Mouse (Mus musculus): ENCODE data around the gene Terf2. TPM values are rescaled to one million over a fixed set of nuclear protein-coding genes. Genes with fewer than 3 reads are reported as not detected.

The Terf2 gene
- polyA plus RNA-seq, 1 experiment from 2014 or later, result 28.8 TPM

- Histone ChIP-seq H3K4me3 (no peak overlapping the region), H3K27me3 (no peaks in the 10 kb centered on the region), H3K36me3 (peaks cover 92% of the 10 kb centered on the region), H3K9me3 (no peaks in the 10 kb centered on the region), H3K4me2 (no peak overlapping the region), H3K27ac (no peak overlapping the region), H3K4me1 (replicated peaks) (no peaks in the 10 kb centered on the region), H3K9ac (no peak overlapping the region)
- WGBS, result 88% methylated on average over 1 of the region's 1 CpGs
- ATAC-seq (ENCODE audit: low FRiP score), result no peak
Measured at GRCm38 (mm10) chr8:107074128-107074527, 22.2 kb downstream of the Terf2 start.

GRCm38 (mm10) chr8:107073706-107074105 is 22.6 kb downstream of the Terf2 start:
- H3K9me3 ChIP-seq, result no peaks in the 10 kb centered on the region
- peaks cover 92% of the 10 kb centered on the region for H3K36me3 ChIP-seq
- H3K27ac ChIP-seq, result no peak overlapping the region
- no peak for ATAC-seq (ENCODE audit: low FRiP score)
- no peak overlapping the region for H3K4me2 ChIP-seq
- H3K4me1 ChIP-seq (replicated peaks), result no peaks in the 10 kb centered on the region
- 89% methylated on average over 4 of the region's 4 CpGs for WGBS
- H3K9ac ChIP-seq, result no peak overlapping the region
- no peaks in the 10 kb centered on the region for H3K27me3 ChIP-seq
- no peak overlapping the region for H3K4me3 ChIP-seq

DNA sequence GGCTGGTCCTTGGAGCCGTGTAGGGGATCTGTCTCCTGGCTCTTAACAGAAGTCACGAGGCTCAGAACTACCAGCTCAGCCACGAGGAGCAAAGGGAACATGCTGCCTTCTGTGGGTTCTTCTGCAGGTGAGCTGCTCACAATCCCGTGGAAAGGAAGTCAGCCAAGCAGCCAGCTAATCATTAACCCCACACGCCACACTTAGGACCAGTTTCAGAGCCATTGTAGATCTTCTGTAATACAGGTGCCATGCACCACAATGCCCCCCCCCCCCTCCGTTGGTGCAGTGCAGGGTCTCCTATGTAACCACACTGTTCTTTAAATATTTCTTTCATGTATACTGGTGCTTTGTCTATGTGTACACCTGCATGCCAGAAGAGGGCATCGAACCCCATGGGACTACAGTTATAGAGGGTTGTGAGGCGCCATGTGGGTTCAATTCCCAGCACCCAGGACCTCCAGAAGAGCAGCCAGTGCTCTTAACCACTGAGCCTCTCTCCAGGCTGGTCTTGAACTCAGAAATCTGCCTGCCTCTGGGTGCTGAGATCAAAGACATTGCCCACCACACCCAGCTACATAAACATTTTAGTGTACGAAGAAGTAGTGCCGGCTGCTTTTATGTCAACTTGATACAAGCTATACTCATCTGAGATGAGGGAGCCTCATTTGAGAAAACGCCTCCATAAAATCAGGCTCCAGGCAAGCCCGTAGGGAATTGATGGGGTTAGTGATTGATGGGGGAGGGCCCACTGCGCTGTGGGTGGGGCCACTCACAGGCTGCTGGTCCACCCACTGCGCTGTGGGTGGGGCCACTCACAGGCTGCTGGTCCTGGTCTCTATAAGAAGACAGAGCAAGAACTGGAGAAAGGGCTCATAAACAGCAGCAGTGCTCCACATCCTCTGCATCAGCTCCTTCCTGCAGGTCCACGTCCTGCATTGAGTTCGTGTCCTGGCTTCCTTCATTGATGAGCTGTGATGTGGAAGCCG is 30.5 kb downstream of the Terf2 start, which contains the start of gene Tmed6:
Gene Tmed6 (minus strand): TSS at position 134 of the 986 bp plus-strand sequence.
- ATAC-seq (ENCODE audit: low FRiP score), result no peak
- Histone ChIP-seq H3K27ac (no peak within 1 kb of the TSS), H3K27me3 (no peaks in the 10 kb centered on the region), H3K4me1 (replicated peaks) (no peaks in the 10 kb centered on the region), H3K36me3 (peaks cover 27% of the 10 kb centered on the region), H3K9me3 (no peaks in the 10 kb centered on the region), H3K9ac (no peak within 1 kb of the TSS), H3K4me3 (no peak within 1 kb of the TSS), H3K4me2 (no peak within 1 kb of the TSS)
- 65% methylated on average over 17 of the region's 17 CpGs for WGBS

DNA sequence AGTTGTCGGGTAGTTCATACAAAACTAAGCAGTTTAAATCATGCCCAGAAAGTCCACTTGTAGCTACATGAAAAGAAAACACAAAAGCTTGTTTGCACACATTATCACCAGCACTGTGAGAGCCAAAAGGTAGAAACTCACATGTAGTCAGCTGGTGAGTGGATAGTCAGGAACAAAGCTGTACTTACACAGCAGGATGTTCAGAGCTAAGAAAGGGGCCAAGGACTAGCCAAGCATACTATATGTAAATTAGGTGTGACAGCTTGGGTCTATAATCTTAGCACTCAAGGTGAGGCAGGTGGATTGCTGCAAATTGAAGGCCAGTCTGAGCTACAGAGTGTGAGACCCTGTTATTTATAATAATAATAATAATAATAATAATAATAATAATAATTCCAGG is 33.7 kb downstream of the Terf2 start:
- no peak overlapping the region for H3K27ac ChIP-seq
- H3K4me2 ChIP-seq, result no peak overlapping the region
- no peaks in the 10 kb centered on the region for H3K9me3 ChIP-seq
- H3K9ac ChIP-seq, result no peak overlapping the region
- H3K4me3 ChIP-seq, result no peak overlapping the region
- 93% methylated on average over 1 of the region's 1 CpGs for WGBS
- no peaks in the 10 kb centered on the region for H3K27me3 ChIP-seq
- ATAC-seq (ENCODE audit: low FRiP score), result no peak
- H3K4me1 ChIP-seq (replicated peaks), result peaks cover 4% of the 10 kb centered on the region
- peaks cover 14% of the 10 kb centered on the region for H3K36me3 ChIP-seq

GRCm38 (mm10) chr8:107056973-107057369 is 39.4 kb downstream of the Terf2 start:
- ATAC-seq (ENCODE audit: low FRiP score), result peak; percentile 77
- WGBS, result 1% methylated on average over 33 of the region's 33 CpGs

GRCm38 (mm10) chr8:107056076-107056972 is 40.0 kb downstream of the Terf2 start, which contains the start of the genes Cog8 and Nip7:
Gene Cog8, minus strand, starts transcription at chr8:107056689.
Gene Nip7, plus strand, starts transcription at chr8:107056877.
- Histone ChIP-seq H3K36me3 (peaks cover 47% of the 10 kb centered on the region), H3K27me3 (no peaks in the 10 kb centered on the region), H3K27ac (peak within 1 kb of the TSS; percentile 91), H3K9ac (peak within 1 kb of the TSS; percentile 90), H3K4me2 (peak within 1 kb of the TSS; percentile 99), H3K4me3 (peak within 1 kb of the TSS; percentile 83), H3K9me3 (no peaks in the 10 kb centered on the region), H3K4me1 (replicated peaks) (peaks cover 24% of the 10 kb centered on the region)
- under 1% methylated on average over 88 of the region's 88 CpGs for WGBS
- peak; percentile 94 for ATAC-seq (ENCODE audit: low FRiP score)

More at GRCm38 (mm10) chr8:107056973-107057369, 39.4 kb downstream of the Terf2 start:
- Histone ChIP-seq H3K4me2 (peak overlapping the region; percentile 99), H3K9me3 (no peaks in the 10 kb centered on the region), H3K9ac (peak overlapping the region; percentile 88), H3K36me3 (peaks cover 41% of the 10 kb centered on the region), H3K4me3 (peak overlapping the region; percentile 83), H3K27me3 (no peaks in the 10 kb centered on the region), H3K4me1 (replicated peaks) (peaks cover 24% of the 10 kb centered on the region), H3K27ac (peak overlapping the region; percentile 72; the same call in 1 of the 2 replicates)

- no peak overlapping the region for H3K9ac ChIP-seq
- H3K4me3 ChIP-seq, result no peak overlapping the region
- no peak for ATAC-seq (ENCODE audit: low FRiP score)
- H3K27ac ChIP-seq, result no peak overlapping the region
- no peak overlapping the region for H3K4me2 ChIP-seq
- WGBS, result 98% methylated on average over 8 of the region's 8 CpGs
- H3K4me1 ChIP-seq (replicated peaks), result peaks cover 39% of the 10 kb centered on the region
- peaks cover 56% of the 10 kb centered on the region for H3K36me3 ChIP-seq
- no peaks in the 10 kb centered on the region for H3K27me3 ChIP-seq
- no peaks in the 10 kb centered on the region for H3K9me3 ChIP-seq
Measured at GRCm38 (mm10) chr8:107052046-107052445, 44.3 kb downstream of the Terf2 start.

GRCm38 (mm10) chr8:107049480-107049879 is 46.9 kb downstream of the Terf2 start:
- Histone ChIP-seq H3K4me2 (peak overlapping the region; percentile 79), H3K4me1 (replicated peaks) (peaks cover 30% of the 10 kb centered on the region), H3K9me3 (no peaks in the 10 kb centered on the region), H3K27me3 (no peaks in the 10 kb centered on the region), H3K27ac (no peak overlapping the region), H3K9ac (no peak overlapping the region), H3K36me3 (peaks cover 80% of the 10 kb centered on the region), H3K4me3 (peak overlapping the region; percentile 84; the same call in 1 of the 2 replicates)
- no peak for ATAC-seq (ENCODE audit: low FRiP score)
- 95% methylated on average over 4 of the region's 4 CpGs for WGBS

DNA sequence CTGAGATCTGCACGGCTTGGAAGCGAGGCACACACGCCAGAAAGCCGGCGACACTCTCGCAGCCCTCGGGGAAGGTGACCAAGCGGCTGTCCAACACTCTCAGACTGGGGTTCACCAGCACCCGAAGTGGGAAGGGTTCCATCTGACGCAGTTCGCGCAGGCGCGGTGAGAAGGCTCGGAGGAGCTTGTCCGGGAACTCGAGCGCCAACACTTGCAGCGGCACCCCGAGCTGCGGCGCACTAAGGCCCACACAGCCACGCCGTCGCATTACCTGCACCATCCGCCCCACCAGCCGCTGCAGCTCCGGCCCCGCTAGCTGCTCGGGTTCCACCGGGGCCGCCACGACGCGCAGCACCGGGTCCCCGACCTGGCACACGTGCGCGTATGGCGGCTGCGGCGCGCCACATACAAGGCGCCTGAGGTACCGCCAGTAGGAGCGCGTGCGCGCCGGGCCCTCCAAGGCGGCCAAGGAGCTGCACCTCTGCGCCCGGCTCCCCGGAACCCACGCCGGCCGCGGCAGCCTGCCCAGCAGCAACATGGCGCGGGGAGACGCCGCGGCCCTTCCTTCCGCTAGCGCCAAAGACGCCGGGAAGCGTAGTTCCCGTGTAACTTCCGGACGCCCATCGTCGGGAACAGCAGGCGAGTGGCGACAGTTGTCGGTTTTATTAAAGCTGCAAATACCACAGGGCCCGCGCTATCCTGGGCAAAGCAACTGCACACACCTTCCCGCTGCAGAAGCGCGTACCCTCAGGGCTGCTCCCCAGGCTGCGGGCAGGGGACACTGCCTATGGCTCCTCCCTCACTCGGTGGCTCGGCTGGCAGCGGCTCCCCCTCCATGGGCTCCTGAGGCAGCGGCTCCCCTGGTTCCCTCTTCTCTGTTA is 48.0 kb downstream of the Terf2 start, which contains the start of gene Pdf:
Gene Pdf (minus strand): TSS at position 554 of the 881 bp plus-strand sequence.
- H3K9me3 ChIP-seq, result no peaks in the 10 kb centered on the region
- peak within 1 kb of the TSS; percentile 87 for H3K9ac ChIP-seq
- H3K27ac ChIP-seq, result peak within 1 kb of the TSS; percentile 92
- no peaks in the 10 kb centered on the region for H3K27me3 ChIP-seq
- ATAC-seq (ENCODE audit: low FRiP score), result peak; percentile 87
- peak within 1 kb of the TSS; percentile 79 for H3K4me2 ChIP-seq
- H3K36me3 ChIP-seq, result peaks cover 80% of the 10 kb centered on the region
- H3K4me3 ChIP-seq, result peak within 1 kb of the TSS; percentile 84
- under 1% methylated on average over 86 of the region's 87 CpGs for WGBS
- peaks cover 30% of the 10 kb centered on the region for H3K4me1 ChIP-seq (replicated peaks)

DNA sequence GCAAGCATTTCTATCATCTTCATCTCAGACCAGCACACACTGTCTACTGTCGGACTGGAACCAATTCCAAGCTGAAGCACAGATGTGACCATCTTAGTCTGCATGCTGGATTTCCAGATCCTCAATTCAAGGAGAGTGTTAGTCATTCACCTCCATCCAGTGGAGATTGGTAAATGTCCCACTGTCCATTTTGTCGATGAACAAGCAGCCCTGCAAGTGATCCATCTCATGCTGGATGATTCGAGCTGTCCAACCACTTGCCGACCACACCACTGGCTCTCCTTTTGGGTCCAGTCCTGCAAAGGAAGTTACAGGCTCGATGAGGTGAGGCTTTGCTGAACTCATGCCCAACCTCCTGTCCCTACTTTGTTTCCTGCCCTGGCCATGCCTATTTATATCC is 49.4 kb downstream of the Terf2 start:
- Histone ChIP-seq H3K9ac (peak overlapping the region; percentile 87; the same call in 1 of the 2 replicates), H3K4me1 (replicated peaks) (peaks cover 30% of the 10 kb centered on the region), H3K4me2 (peak overlapping the region; percentile 79; the same call in 1 of the 2 replicates), H3K27me3 (no peaks in the 10 kb centered on the region), H3K9me3 (no peaks in the 10 kb centered on the region), H3K36me3 (peaks cover 80% of the 10 kb centered on the region), H3K4me3 (peak overlapping the region; percentile 84), H3K27ac (no peak overlapping the region)
- no peak for ATAC-seq (ENCODE audit: low FRiP score)
- WGBS, result 91% methylated on average over 5 of the region's 5 CpGs

GRCm38 (mm10) chr8:107045478-107045877 is 50.9 kb downstream of the Terf2 start:
- H3K9ac ChIP-seq, result no peak overlapping the region
- no peak overlapping the region for H3K27ac ChIP-seq
- no peak overlapping the region for H3K4me2 ChIP-seq
- no peak for ATAC-seq (ENCODE audit: low FRiP score)
- H3K36me3 ChIP-seq, result peaks cover 80% of the 10 kb centered on the region
- H3K4me3 ChIP-seq, result no peak overlapping the region
- no peaks in the 10 kb centered on the region for H3K27me3 ChIP-seq
- peaks cover 30% of the 10 kb centered on the region for H3K4me1 ChIP-seq (replicated peaks)
- WGBS, result 91% methylated on average over 6 of the region's 6 CpGs
- H3K9me3 ChIP-seq, result no peaks in the 10 kb centered on the region

Measured in hindbrain, embryonic 13.5 days (tissue).